ENCODE assay signal across 1 mouse cellular context in genomic region chr11:67017801-67018591, GRCm38 (mm10).
TF ChIP-seq lines count a peak whose summit lies in the region.

No protein-coding gene starts in this region.

TF ChIP-seq in CH12.LX, 34 proteins besides CTCF, POLR2A, EP300 and RAD21 (continued from another document):
- TF ChIP-seq CHD2 (IDR thresholded peaks at IDR 0.05; ENCODE audit: low read length) (no peak), TBP (conservative IDR thresholded peaks at IDR 0.05; ENCODE audit: low read depth, low read length) (no peak), USF1 (IDR thresholded peaks at IDR 0.05; ENCODE audit: low read depth, low read length) (no peak), MAFK (IDR thresholded peaks at IDR 0.05; ENCODE audit: insufficient replicate concordance, low read length) (no peak), MYC (IDR thresholded peaks at IDR 0.05; ENCODE audit: low read depth, low read length) (no peak), ZKSCAN1 (IDR thresholded peaks at IDR 0.05; ENCODE audit: borderline replicate concordance, low read depth, low read length) (no peak), E2F4 (IDR thresholded peaks at IDR 0.05; ENCODE audit: insufficient replicate concordance, low read depth, low read length) (no peak), JUND (conservative IDR thresholded peaks at IDR 0.05; ENCODE audit: low read depth, low read length) (no peak), IRF4 (IDR thresholded peaks at IDR 0.05; ENCODE audit: low read depth, low read length) (no peak), NRF1 (IDR thresholded peaks at IDR 0.05; ENCODE audit: low read depth, low read length) (no peak), ELF1 (IDR thresholded peaks at IDR 0.05; ENCODE audit: low read depth, low read length) (no peak), ZC3H11A (IDR thresholded peaks at IDR 0.05; ENCODE audit: low read depth, low read length) (no peak), ZNF384 (IDR thresholded peaks at IDR 0.05; ENCODE audit: low read depth, low read length) (no peak)
TF ChIP-seq in CH12.LX: peak in this region for 0.
